ENCODE assay signal across 8 mouse cellular contexts in genomic region chr13:65111961-65112360, GRCm38 (mm10). TPM values are rescaled to one million over a fixed set of nuclear protein-coding genes. Genes with fewer than 3 reads are reported as not detected.
DNase-seq lines count a peak whose midpoint lies in the region; ATAC-seq and TF ChIP-seq lines count a peak whose summit lies in the region.

No protein-coding gene starts in this region.

- H3K9me3 ChIP-seq in ES-Bruce4 (replicated peaks; ENCODE audit: control insufficient read depth, insufficient read depth, low read length, poor library complexity, severe bottlenecking): no peaks in the 10 kb centered on the region
- peaks cover 6% of the 10 kb centered on the region; the same call in 1 of the 2 replicates for H3K9me3 ChIP-seq in lung, embryonic 16.5 days (ENCODE audit: control insufficient read depth, low read length)

- no peaks in the 10 kb centered on the region for H3K4me1 ChIP-seq in ES-Bruce4 (ENCODE audit: control insufficient read depth, insufficient read depth, low read length)
- peaks cover 2% of the 10 kb centered on the region; the same call in 1 of the 2 replicates for H3K4me1 ChIP-seq in brown adipose tissue, adult 24 weeks (ENCODE audit: control insufficient read depth, insufficient read depth, insufficient read length, low read length)
- peaks cover 7% of the 10 kb centered on the region for H3K4me1 ChIP-seq in lung, embryonic 16.5 days (replicated peaks; ENCODE audit: control insufficient read depth, insufficient read depth, low read length)

- peak overlapping the region; percentile 84 for H3K4me2 ChIP-seq in lung, embryonic 16.5 days (ENCODE audit: low read depth, low read length)

- no peak for TF ChIP-seq EP300 in ES-Bruce4 (IDR thresholded peaks at IDR 0.05; ENCODE audit: insufficient read depth, low read depth, low read length)

- WGBS in lung, embryonic 16.5 days: 2% methylated on average over 5 of the region's 5 CpGs

- no peak for TF ChIP-seq CTCF in ES-Bruce4 (IDR thresholded peaks at IDR 0.05; ENCODE audit: low read depth, low read length)

- no peaks in the 10 kb centered on the region for H3K36me3 ChIP-seq in ES-Bruce4 (ENCODE audit: control insufficient read depth, insufficient read depth, low read length, poor library complexity, severe bottlenecking)
- H3K36me3 ChIP-seq in lung, embryonic 16.5 days (ENCODE audit: control insufficient read depth, insufficient read depth, low read length): no peaks in the 10 kb centered on the region

- H3K27ac ChIP-seq in ES-Bruce4 (ENCODE audit: insufficient read depth, low read length): no peak overlapping the region
- 0 out of 2 replicates have a peak overlapping the region, but pooled peaks have one; percentile 36 for H3K27ac ChIP-seq in brown adipose tissue, adult 24 weeks (replicated peaks; ENCODE audit: low read depth, low read length)
- H3K27ac ChIP-seq in lung, embryonic 16.5 days (ENCODE audit: low read length): peak overlapping the region; percentile 89

- peak overlapping the region; percentile 84 for H3K4me3 ChIP-seq in ES-Bruce4 (ENCODE audit: low read depth, low read length)
- H3K4me3 ChIP-seq in brown adipose tissue, adult 24 weeks (ENCODE audit: insufficient read depth, low read depth, low read length): peak overlapping the region; percentile 75
- H3K4me3 ChIP-seq in lung, embryonic 16.5 days (ENCODE audit: low read length): peak overlapping the region; percentile 89

- no peak for TF ChIP-seq POLR2A in ES-Bruce4 (IDR thresholded peaks at IDR 0.05; ENCODE audit: insufficient read depth, low read length)

- no peak for ATAC-seq in lung, embryonic 16.5 days (ENCODE audit: low read depth)

- peak; percentile 6 for DNase-seq in heart, adult 8-10 months (ENCODE audit: low spot score)
- peak; percentile 33 to 41 for DNase-seq in kidney, adult 8-10 months
- peak; percentile 27 for DNase-seq in retina, postnatal 1 day
- no peak for DNase-seq in left cerebral cortex, adult 18-20 months (ENCODE audit: low spot score in 2 of 2)
- DNase-seq in right cerebral cortex, adult 18-20 months: no peak

- H3K27me3 ChIP-seq in ES-Bruce4 (ENCODE audit: control insufficient read depth, insufficient read depth, low read length, poor library complexity, severe bottlenecking): no peaks in the 10 kb centered on the region
- H3K27me3 ChIP-seq in lung, embryonic 16.5 days (ENCODE audit: control insufficient read depth, insufficient read depth, low read depth, low read length): no peaks in the 10 kb centered on the region

- peak overlapping the region; percentile 74 for H3K9ac ChIP-seq in ES-Bruce4 (ENCODE audit: low read depth, poor library complexity, severe bottlenecking)
- H3K9ac ChIP-seq in lung, embryonic 16.5 days (ENCODE audit: low read length): peak overlapping the region; percentile 94

RNA-seq across cellular contexts. Expression of gene Mfsd14b, which starts 0.8 kb away (rescaled TPM):
- 36.0 and 42.5 TPM in 2 replicates for polyA plus RNA-seq in ES-Bruce4 (2011; ENCODE audit: insufficient read depth, insufficient read length, low read depth, missing spikeins)
- 21.2 and 24.6 TPM in 2 replicates for polyA plus RNA-seq in brown adipose tissue, adult 24 weeks (2012; ENCODE audit: insufficient read depth, insufficient read length, missing spikeins)
- 10 to 100 TPM; 11.7 to 14.3 (median 13.0) TPM for total RNA-seq in heart, adult 8-10 months (2022)
- 53.8 and 56.0 TPM in 2 replicates for polyA plus RNA-seq in lung, embryonic 16.5 days (2015; fragmentation: Nextera tagmentation; extraction: Ambion mirVana)
- total RNA-seq in left cerebral cortex, adult 18-20 months (2021): 10 to 100 TPM; 43.2 to 48.0 TPM

RNA-seq across cellular contexts. Expression of gene Olfr465-ps1, which starts 25.9 kb away (rescaled TPM):
- polyA plus RNA-seq in ES-Bruce4 (2011; ENCODE audit: insufficient read depth, insufficient read length, low read depth, missing spikeins): not detected in 2 replicates
- not detected in 2 replicates for polyA plus RNA-seq in brown adipose tissue, adult 24 weeks (2012; ENCODE audit: insufficient read depth, insufficient read length, missing spikeins)
- not detected for total RNA-seq in heart, adult 8-10 months (2022)
- not detected in 2 replicates for polyA plus RNA-seq in lung, embryonic 16.5 days (2015; fragmentation: Nextera tagmentation; extraction: Ambion mirVana)
- total RNA-seq in left cerebral cortex, adult 18-20 months (2021): not detected

RNA-seq across cellular contexts. Expression of gene Olfr466, which starts 38.1 kb away (rescaled TPM):
- polyA plus RNA-seq in ES-Bruce4 (2011; ENCODE audit: insufficient read depth, insufficient read length, low read depth, missing spikeins): not detected in 2 replicates
- not detected in 2 replicates for polyA plus RNA-seq in brown adipose tissue, adult 24 weeks (2012; ENCODE audit: insufficient read depth, insufficient read length, missing spikeins)
- not detected for total RNA-seq in heart, adult 8-10 months (2022)
- not detected in 2 replicates for polyA plus RNA-seq in lung, embryonic 16.5 days (2015; fragmentation: Nextera tagmentation; extraction: Ambion mirVana)
- not detected for total RNA-seq in left cerebral cortex, adult 18-20 months (2021)

RNA-seq across cellular contexts. Expression of gene Prss47, which starts 59.4 kb away (rescaled TPM):
- not detected in 2 replicates for polyA plus RNA-seq in ES-Bruce4 (2011; ENCODE audit: insufficient read depth, insufficient read length, low read depth, missing spikeins)
- not detected in 2 replicates for polyA plus RNA-seq in brown adipose tissue, adult 24 weeks (2012; ENCODE audit: insufficient read depth, insufficient read length, missing spikeins)
- not detected for total RNA-seq in heart, adult 8-10 months (2022)
- not detected in 2 replicates for polyA plus RNA-seq in lung, embryonic 16.5 days (2015; fragmentation: Nextera tagmentation; extraction: Ambion mirVana)
- total RNA-seq in left cerebral cortex, adult 18-20 months (2021): not detected

Comparison
In these comparisons a context has a peak if more than half of its experiments do, and no peak if none do; other contexts are left out.
1. DNase-seq: peak in heart, adult 8-10 months (single experiment), kidney, adult 8-10 months (2 of 2) and retina, postnatal 1 day (single experiment); none in left cerebral cortex, adult 18-20 months (0 of 2) and right cerebral cortex, adult 18-20 months (single experiment).
2. Peak in every context shown above with its lines, with median percentiles within 50 percentile points of each other: H3K4me3 ChIP-seq.